Mouse (Mus musculus): Measurements from ENCODE around the gene Tmem59.

Gene Tmem59

DNA sequence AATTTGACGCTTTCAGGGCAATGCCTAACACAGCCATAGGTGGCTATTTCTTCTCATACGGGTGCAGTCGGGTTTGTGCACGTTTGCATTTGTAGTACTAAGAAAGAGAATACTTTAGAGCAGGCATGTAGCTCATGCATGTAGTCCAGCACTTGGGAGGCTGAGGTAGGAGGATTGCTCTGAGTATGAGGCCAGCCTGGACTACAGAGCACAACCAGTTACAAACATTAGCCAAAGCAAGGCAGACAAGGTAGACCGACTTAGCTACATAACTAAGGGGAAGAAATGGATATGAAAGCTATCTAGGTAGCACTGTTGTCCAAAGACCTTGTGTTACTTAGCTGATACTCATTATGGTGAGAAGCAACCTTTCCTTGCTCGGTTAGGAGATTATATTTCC, 3.7 kb downstream of the Tmem59 start:
- DNase-seq, result no peak

GRCm38 (mm10) chr4:107182796-107183195, 4.6 kb downstream of the Tmem59 start:
- no peak for DNase-seq

DNA sequence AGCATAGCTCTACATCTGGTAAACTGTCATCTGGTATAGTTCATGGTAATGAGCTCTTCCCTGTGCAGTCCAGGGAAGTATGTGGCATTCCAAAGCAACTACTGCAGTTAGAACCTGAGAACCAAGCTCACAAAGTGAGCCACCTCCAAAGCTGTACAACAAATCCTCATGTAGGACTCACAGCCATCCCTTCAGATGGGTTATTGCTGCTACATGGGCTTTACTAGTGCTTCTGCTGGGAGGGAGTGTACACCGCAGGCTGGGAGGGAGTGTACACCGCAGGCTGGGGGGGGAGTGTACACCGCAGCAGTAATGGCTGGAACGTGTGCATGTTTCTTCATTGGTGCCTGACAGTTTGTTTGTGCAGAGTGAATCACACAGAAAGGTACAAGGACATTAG, 5.0 kb downstream of the Tmem59 start:
- DNase-seq, result no peak

- DNase-seq, result no peak
These were observed 7.5 kb downstream of the Tmem59 start for GRCm38 (mm10) chr4:107185703-107186102.

DNA sequence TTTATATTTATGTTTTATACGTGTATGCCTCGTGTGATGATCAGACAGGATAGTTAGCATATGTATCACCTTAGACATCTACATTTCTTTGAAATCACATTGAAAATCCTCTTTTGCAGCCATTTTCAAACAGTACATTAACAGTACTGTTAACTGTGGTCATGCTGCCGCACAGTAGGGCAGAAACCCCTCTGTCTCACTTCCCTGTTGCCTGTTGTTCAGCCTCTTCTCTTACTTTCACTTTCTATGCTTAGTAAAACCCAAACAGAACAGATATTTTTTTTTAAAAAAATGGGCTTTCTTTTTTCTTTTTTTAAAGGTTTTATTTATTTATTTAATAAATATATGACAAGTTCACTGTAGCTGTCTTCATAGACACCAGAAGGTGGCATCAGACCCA, 15.6 kb downstream of the Tmem59 start:
- DNase-seq, result no peak

DNA sequence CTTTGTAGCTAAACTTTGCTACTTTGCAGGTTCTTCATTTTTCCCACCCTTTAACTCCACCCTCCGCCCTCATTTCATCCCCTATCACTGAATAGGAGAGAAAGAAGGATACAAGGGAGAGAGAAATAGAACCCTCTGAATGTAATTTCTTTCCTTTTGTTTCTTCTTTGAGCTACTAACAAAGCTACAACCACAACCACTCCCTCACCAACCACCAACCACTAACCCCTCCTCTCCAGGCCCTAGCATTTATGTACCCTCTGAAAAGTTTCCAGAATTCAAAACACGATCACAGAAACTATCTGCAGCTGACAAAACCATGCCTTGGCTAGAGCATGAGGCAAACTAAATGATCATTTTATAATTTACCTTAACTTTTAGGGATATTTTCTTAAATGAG, 18.3 kb downstream of the Tmem59 start:
- no peak for DNase-seq

DNA sequence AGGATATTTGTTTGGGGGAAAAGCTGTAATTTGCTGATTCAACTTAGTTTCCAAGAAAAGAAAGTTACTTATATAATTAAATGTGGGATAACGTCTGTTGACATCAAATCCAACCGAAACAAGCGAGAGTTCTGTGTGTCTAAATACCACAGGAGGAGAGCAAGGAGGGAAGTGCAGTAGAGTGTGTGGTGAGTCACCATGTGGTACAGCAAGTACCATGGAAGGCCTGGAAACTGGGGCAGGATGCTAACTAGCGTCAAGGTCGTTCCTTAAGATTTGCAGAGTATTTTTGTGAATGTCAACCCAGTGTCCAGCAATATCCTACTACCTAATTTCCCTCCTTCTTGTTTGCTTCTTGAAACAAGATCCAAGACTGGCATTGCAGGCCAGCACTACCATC, 19.9 kb downstream of the Tmem59 start:
- DNase-seq, result no peak

DNA sequence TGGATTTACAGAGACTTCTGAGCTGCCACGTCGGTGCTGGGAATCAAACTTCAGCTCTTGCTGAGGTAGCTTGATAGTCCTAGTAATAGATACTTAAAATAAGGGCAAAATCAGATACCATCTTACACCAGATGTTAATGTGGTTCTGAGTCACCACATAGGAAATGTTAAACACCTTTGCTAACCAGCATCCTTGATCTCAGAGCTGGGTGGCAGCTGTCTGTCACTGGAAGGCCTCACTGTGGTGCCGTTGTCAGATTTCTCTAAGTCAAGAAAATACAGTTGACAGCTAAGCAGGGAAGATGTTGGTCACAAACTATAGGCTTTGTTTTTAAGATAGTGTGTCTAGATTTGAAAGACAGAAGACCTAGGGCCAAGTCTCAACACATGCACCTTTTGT, 23.6 kb downstream of the Tmem59 start:
- DNase-seq, result no peak

DNA sequence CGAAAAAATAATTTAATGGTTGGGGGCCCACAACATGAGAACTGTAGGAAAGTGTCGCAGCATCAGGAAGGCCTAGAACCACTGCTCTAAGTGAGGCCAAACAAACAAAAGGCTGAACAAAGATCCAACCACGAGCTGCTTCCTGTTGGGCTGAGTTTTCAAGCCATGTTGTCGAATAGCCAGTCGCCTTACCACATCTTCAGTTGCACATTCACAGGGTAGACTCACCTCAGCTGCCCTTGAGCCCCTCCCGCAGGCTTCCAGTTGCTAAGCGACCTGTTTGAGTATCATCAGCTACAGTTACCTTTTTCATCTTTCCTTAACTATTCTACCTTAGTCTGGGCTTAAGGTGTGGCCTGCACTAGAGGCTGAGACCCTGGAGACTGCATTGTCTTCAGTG, 24.8 kb downstream of the Tmem59 start:
- no peak for DNase-seq

- DNase-seq, result no peak
These were observed 28.8 kb downstream of the Tmem59 start for GRCm38 (mm10) chr4:107207016-107207415.

DNA sequence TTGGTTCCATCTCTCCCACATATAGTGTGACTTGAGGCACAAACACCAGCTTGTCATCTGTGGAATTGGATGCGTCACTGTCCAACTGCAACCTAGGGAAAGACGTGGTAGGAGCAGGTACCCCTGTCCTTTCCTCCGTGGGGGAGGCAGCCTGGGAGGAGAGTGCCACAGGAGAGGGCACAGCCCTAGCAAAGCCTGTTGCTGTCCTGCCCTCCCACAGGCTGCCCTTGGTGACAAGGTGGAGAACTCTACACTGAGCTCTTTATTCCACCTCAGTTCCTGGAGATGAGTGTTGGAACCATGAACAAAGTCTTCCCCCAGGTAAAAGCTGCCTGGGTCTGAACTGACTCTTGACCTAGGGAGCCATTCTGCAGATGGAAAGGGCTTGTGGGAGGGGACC, 30.7 kb downstream of the Tmem59 start, which contains the start of gene Ldlrad1:
Ldlrad1 (plus strand) TSS at position 301 of the 400 bp plus-strand sequence.
- no peak for DNase-seq

GRCm38 (mm10) chr4:107210483-107211097, 32.4 kb downstream of the Tmem59 start:
- DNase-seq, result no peak

DNA sequence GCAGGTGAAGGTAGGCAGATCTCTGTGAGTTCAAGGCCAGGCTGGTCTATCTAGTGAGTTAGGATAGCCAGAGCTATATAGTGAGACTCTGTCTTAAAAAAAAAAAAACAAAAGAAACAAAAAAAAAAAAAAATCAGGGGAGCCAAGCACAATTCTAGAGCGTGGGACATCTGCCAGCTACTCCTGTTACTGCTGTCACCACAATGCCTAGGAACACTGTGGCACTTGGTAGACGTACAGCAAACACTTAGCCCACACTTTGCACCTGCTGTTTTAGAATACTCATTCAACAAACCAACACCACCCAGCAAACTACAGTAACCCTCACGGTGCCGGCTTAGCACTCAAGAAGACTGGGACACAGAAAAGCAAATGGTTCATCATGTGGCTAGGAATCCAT, 33.3 kb downstream of the Tmem59 start:
- no peak for DNase-seq

GRCm38 (mm10) chr4:107211936-107212335, 33.7 kb downstream of the Tmem59 start:
- DNase-seq, result no peak

GRCm38 (mm10) chr4:107213279-107214011, 35.2 kb downstream of the Tmem59 start:
- DNase-seq, result no peak

GRCm38 (mm10) chr4:107217574-107217973, 39.4 kb downstream of the Tmem59 start:
- no peak for DNase-seq

DNA sequence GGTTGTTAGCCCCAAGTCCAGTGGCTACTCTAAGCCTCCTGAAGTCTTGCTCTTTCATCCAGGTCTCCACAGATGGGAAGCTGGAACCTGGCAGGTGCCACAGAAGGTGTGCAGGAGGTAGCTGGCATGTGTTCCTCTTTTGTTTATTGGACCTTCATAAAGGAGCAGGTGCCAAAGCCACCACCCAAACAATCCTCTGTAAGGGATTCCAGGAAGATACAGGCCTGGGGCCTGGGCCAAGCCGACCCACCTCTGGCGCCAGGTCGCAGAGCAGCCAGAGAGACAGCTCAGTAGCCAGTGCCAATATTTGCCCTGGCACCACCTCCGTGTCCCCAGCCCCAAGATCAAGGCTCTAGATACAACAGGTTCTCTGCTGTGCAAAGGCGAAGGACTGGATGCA, 43.3 kb downstream of the Tmem59 start:
- no peak for DNase-seq

GRCm38 (mm10) chr4:107223225-107224204, 45.3 kb downstream of the Tmem59 start:
- no peak for DNase-seq

- DNase-seq, result no peak
These were observed 48.1 kb downstream of the Tmem59 start for GRCm38 (mm10) chr4:107226313-107226712.

GRCm38 (mm10) chr4:107232219-107232618, 54.0 kb downstream of the Tmem59 start:
- DNase-seq, result no peak

DNA sequence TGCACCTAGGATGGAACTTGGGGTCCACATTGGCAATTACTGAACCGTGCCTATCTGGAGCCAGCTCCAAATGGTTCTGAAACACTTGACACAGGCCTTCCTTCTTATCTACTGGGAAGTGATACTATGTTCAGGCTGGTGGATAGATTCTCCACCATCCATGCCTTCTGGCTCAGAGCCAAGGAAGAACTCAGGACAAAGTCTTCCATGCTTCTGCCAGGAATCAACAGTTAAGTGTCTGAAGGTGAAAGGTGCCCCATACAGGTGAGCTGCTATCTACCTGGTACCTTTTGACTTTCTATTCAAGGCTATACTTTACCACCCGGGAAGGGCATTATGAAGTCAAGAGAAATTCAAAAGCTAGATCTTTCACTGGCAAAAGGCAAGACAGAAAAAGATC, 60.1 kb downstream of the Tmem59 start:
- no peak for DNase-seq

GRCm38 (mm10) chr4:107240196-107240595, 62.0 kb downstream of the Tmem59 start:
- no peak for DNase-seq
